Mouse (Mus musculus) olfactory bulb, adult 2 months (tissue): ENCODE data around the gene Cer1. TPM values are rescaled to one million over a fixed set of nuclear protein-coding genes. Genes with fewer than 3 reads are reported as not detected.

Experiments used
- H3K27ac ChIP-seq: fragments of 200-500 bp; 2 replicates; pipeline ENCODE4 v1.5.1; 2012; ENCODE audit warnings: low read depth, low read length; ENCODE audit not compliant: insufficient read depth
- H3K4me1 ChIP-seq: fragments of 200-500 bp; 2 replicates; pipeline ENCODE4 v1.6.1; 2012; ENCODE audit warnings: low read length; ENCODE audit not compliant: control insufficient read depth, insufficient read depth
- H3K4me3 ChIP-seq: fragments of 200-500 bp; 2 replicates; pipeline ENCODE4 v1.5.1; 2012; ENCODE audit warnings: mild to moderate bottlenecking, low read depth, low read length, moderate library complexity; ENCODE audit not compliant: insufficient read depth
- CTCF ChIP-seq: fragments of 200-500 bp; IDR thresholded peaks from 2 replicates; pipeline ENCODE4 v1.5.1; 2012; ENCODE audit warnings: low read depth, mild to moderate bottlenecking, low read length, moderate library complexity; ENCODE audit not compliant: insufficient read depth
- POLR2A ChIP-seq: fragments of 200-500 bp; IDR thresholded peaks from 2 replicates; pipeline ENCODE4 v1.6.1; 2012; ENCODE audit warnings: mild to moderate bottlenecking, low read depth, low read length, moderate library complexity; ENCODE audit not compliant: insufficient read depth
- WGBS: fragments of 180-500 bp; shearing (Covaris S2); methylation state at CpG from one replicate; pipeline ENCODE4 v1.1.7; 2018; 5-methylcytosine and 5-hydroxymethylcytosine counted together
- polyA plus RNA-seq: library from polyadenylated mRNA; stranded (reverse); fragments of >200 nt; gene quantifications from 2 replicates; pipeline ENCODE4 v1.2.4, GENCODE M21; 2012; ENCODE audit warnings: low replicate concordance; ENCODE audit not compliant: missing spikeins, insufficient read depth, insufficient read length

Gene Cer1
- polyA plus RNA-seq, 1 experiment, result not detected

- 24% methylated on average over 7 of the region's 7 CpGs for WGBS
- Histone ChIP-seq H3K4me3 (no peak overlapping the region), H3K27ac (no peak overlapping the region), H3K4me1 (no peaks in the 10 kb centered on the region)
- TF ChIP-seq POLR2A, result no peak
- TF ChIP-seq CTCF, result no peak
Measured at GRCm38 (mm10) chr4:82915576-82915975, 30.6 kb upstream of the Cer1 start.

GRCm38 (mm10) chr4:82914601-82915143, 29.7 kb upstream of the Cer1 start:
- 91% methylated on average over 11 of the region's 11 CpGs for WGBS
- no peak overlapping the region for H3K4me3 ChIP-seq
- H3K4me1 ChIP-seq, result no peaks in the 10 kb centered on the region
- TF ChIP-seq POLR2A (no peak), CTCF (no peak)
- no peak overlapping the region for H3K27ac ChIP-seq

GRCm38 (mm10) chr4:82895227-82895626, 10.3 kb upstream of the Cer1 start:
- no peak overlapping the region for H3K4me3 ChIP-seq
- WGBS, result 96% methylated on average over 10 of the region's 10 CpGs
- no peak for TF ChIP-seq CTCF
- no peak for TF ChIP-seq POLR2A
- no peaks in the 10 kb centered on the region for H3K4me1 ChIP-seq
- H3K27ac ChIP-seq, result no peak overlapping the region

DNA sequence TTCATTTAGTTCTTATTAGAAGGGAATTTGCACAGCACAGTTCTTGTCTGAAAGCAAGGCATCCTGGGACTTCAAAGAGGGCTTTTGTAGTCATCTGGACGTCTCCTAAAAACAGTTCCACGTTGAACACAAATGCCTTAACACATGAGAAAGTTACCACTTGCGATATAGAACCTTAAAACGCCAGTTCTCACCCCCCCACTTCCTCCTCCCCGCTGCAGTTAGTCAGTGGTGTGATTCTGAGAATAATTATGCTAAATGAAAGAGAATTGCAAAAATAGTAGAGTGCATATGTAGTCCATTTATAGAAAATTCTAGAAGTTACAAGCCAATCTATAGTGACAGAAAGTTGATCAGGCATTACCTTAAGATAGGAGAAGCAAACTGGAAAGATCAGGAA, 7.3 kb upstream of the Cer1 start:
- Histone ChIP-seq H3K27ac (no peak overlapping the region), H3K4me3 (no peak overlapping the region), H3K4me1 (no peaks in the 10 kb centered on the region)
- 64% methylated on average over 5 of the region's 5 CpGs for WGBS
- no peak for TF ChIP-seq CTCF
- no peak for TF ChIP-seq POLR2A

DNA sequence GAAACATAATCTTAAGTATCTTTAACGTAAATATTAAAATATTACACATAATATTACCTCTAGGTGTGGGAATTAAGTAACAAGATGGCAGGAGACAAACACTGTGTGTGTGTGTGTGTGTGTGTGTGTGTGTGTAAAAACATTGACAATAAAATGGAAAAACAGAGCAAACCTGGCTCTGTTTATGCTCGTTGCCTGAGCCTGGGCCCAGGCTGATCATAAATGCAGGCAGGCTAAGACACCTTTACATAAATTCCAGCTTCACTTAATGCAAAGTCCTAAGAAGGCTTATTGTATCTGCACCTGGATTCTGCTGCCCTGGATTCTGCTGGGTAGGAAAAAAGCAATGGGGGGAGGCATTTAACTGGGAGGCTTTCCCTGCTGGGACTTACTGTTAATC, 6.6 kb upstream of the Cer1 start:
- no peak overlapping the region for H3K27ac ChIP-seq
- no peaks in the 10 kb centered on the region for H3K4me1 ChIP-seq
- TF ChIP-seq CTCF (no peak), POLR2A (no peak)
- WGBS, result 92% methylated on average over 2 of the region's 2 CpGs
- no peak overlapping the region for H3K4me3 ChIP-seq

GRCm38 (mm10) chr4:82891049-82891448, 6.1 kb upstream of the Cer1 start:
- H3K4me3 ChIP-seq, result no peak overlapping the region
- no peak for TF ChIP-seq POLR2A
- no peak for TF ChIP-seq CTCF
- WGBS, result 69% methylated on average over 7 of the region's 7 CpGs
- no peak overlapping the region for H3K27ac ChIP-seq
- H3K4me1 ChIP-seq, result no peaks in the 10 kb centered on the region

- TF ChIP-seq CTCF (no peak), POLR2A (no peak)
- Histone ChIP-seq H3K27ac (no peak overlapping the region), H3K4me1 (no peaks in the 10 kb centered on the region), H3K4me3 (no peak overlapping the region)
- WGBS, result 78% methylated on average over 4 of the region's 4 CpGs
Measured at GRCm38 (mm10) chr4:82890585-82890984, 5.6 kb upstream of the Cer1 start.

DNA sequence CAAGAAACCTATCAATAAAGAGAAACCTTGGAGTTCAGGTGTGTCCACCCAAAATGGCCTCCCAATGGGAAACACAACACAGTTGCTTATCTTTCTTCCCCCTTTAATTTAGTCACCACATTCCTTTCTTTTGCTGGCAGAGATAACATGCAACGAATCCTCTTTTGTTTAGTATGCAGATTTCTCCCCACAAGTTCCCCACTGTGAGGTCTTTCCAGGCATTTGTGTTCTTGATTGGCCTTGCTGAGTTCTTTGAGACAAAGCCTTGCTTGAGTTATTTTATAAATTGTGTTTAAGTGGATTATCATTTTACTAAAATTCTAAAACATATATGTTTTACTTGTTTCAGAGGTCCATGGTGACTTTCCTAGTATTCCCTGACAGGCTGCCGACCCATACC, 1.2 kb upstream of the Cer1 start:
- Histone ChIP-seq H3K4me1 (no peaks in the 10 kb centered on the region), H3K4me3 (no peak overlapping the region), H3K27ac (no peak overlapping the region)
- 83% methylated on average over 2 of the region's 2 CpGs for WGBS
- TF ChIP-seq CTCF (no peak), POLR2A (no peak)

- 77% methylated on average over 1 of the region's 1 CpGs for WGBS
- Histone ChIP-seq H3K27ac (no peak overlapping the region), H3K4me1 (no peaks in the 10 kb centered on the region), H3K4me3 (no peak overlapping the region)
- no peak for TF ChIP-seq CTCF
- TF ChIP-seq POLR2A, result no peak
Measured at GRCm38 (mm10) chr4:82885535-82885913, 576 bp upstream of the Cer1 start.

DNA sequence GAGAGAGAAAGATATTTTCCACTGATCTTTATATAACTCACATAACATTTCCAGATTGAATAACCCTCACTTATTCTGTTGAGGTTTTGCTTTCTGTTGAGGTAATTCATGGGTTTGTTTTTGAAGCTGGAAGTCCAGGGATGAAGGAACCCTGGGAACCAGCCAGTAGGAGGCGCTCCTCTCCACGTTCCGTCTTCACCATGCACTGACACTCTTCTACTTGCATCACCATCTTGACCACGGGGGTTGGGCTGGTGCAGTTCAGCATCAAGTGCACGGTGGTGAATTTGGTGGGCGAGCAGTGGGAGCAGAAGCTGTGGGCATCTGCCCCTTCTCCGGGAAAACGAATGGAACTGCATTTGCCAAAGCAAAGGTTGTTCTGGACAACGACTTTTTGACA, 2.4 kb downstream of the Cer1 start:
- WGBS, result 89% methylated on average over 9 of the region's 9 CpGs
- no peak for TF ChIP-seq POLR2A
- TF ChIP-seq CTCF, result no peak
- Histone ChIP-seq H3K27ac (no peak overlapping the region), H3K4me1 (no peaks in the 10 kb centered on the region), H3K4me3 (no peak overlapping the region)
